Mouse (Mus musculus) spleen, adult 2 months (tissue): Measurements from ENCODE around the gene Plekhm1. TPM values are rescaled to one million over a fixed set of nuclear protein-coding genes. Genes with fewer than 3 reads are reported as not detected.

Experiments used
- DNase-seq, 2 experiments: peaks; one replicate each; pipeline versions ENCODE4 v3.0.0 to v3.0.0-alpha.2; 2012 to 2021; ENCODE audit warnings: low spot score in 2 of 2, low read depth in 1 of 2
- H3K27ac ChIP-seq: fragments of 200-500 bp; 2 replicates; pipeline ENCODE4 v1.5.1; 2012; ENCODE audit warnings: low read length, inconsistent platforms; ENCODE audit not compliant: insufficient read depth
- H3K27me3 ChIP-seq: fragments of 200-500 bp; 2 replicates; pipeline ENCODE4 v1.6.1; 2012; ENCODE audit warnings: mild to moderate bottlenecking, moderate library complexity, low read length, inconsistent platforms; ENCODE audit not compliant: control insufficient read depth, insufficient read depth
- H3K36me3 ChIP-seq: fragments of 200-500 bp; 2 replicates; pipeline ENCODE4 v1.6.1; 2012; ENCODE audit warnings: mild to moderate bottlenecking, low read length, inconsistent platforms; ENCODE audit not compliant: control insufficient read depth, insufficient read depth
- H3K4me1 ChIP-seq: fragments of 200-500 bp; 2 replicates; pipeline ENCODE4 v1.6.1; 2011; ENCODE audit warnings: inconsistent platforms; ENCODE audit not compliant: control insufficient read depth, insufficient read depth, insufficient read length
- H3K4me3 ChIP-seq: fragments of 200-500 bp; 2 replicates; pipeline ENCODE4 v1.5.1; 2011; ENCODE audit warnings: mild to moderate bottlenecking, inconsistent platforms; ENCODE audit not compliant: insufficient read depth, insufficient read length; ENCODE audit errors: extremely low read depth
- CTCF ChIP-seq: fragments of 200-500 bp; IDR thresholded peaks from 2 replicates; pipeline ENCODE4 v1.5.1; 2011; ENCODE audit warnings: mild to moderate bottlenecking, inconsistent platforms; ENCODE audit not compliant: insufficient read depth, insufficient read length, insufficient replicate concordance; ENCODE audit errors: extremely low read depth
- POLR2A ChIP-seq: fragments of 200-500 bp; IDR thresholded peaks from 2 replicates; pipeline ENCODE4 v1.6.1; 2011; ENCODE audit warnings: low read depth, low read length, inconsistent platforms
- WGBS: fragments of 180-500 bp; shearing (Covaris S2); methylation state at CpG from one replicate; pipeline ENCODE4 v1.1.7; 2018; 5-methylcytosine and 5-hydroxymethylcytosine counted together
- polyA plus RNA-seq: library from polyadenylated mRNA; depleted of rRNA; stranded (reverse); fragments of >200 nt; gene quantifications from 2 replicates; pipeline ENCODE4 v1.2.3, GENCODE M21; 2012

Gene Plekhm1
- polyA plus RNA-seq, 1 experiment: 26.8 TPM

DNA sequence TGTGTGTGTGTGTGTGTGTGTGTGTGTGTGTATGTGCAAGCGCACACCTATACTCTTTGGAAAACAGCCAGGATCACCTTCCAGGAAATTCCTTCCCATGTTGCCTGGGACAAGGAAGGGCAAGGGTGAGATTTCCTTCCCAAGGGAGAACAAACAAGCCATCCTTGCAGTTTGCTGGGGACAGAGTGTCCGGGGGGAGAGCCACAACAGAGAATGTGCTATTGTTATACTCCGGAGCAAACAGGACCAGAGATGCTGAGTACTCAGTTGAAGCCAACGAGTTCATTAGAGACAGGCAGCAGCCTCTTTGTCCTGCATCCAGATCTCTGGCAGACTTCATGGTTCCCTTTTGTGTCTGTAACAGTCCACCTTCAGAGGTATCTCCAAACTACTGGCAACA is 54.2 kb downstream of the Plekhm1 start:
- no peak for DNase-seq
- no peaks in the 10 kb centered on the region for H3K36me3 ChIP-seq
- 90% methylated on average over 4 of the region's 4 CpGs for WGBS
- H3K4me3 ChIP-seq: no peak overlapping the region
- H3K27me3 ChIP-seq: peaks cover 2% of the 10 kb centered on the region; the same call in 1 of the 2 replicates
- H3K4me1 ChIP-seq: peaks cover 30% of the 10 kb centered on the region
- TF ChIP-seq CTCF (no peak), POLR2A (no peak)
- H3K27ac ChIP-seq: no peak overlapping the region

DNA sequence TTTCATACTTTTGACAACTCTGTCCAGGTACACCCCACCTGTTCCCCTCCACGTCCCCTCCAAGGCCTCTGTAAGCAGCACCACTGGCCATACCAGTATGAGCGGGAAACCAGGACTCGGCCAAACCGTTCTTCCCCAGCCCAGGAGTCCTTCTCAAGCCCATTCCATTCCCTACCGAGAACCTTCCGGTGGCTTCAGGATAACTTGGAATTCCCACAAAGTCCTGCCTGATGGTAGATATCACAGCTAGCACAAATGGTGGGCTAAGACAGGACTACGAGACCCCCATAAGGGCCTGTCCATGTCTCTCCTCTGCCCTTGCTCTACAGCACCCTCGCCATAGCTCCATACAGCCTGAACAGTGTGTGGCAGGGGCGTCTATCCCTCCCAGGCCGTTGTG is 54.8 kb downstream of the Plekhm1 start:
- WGBS: 90% methylated on average over 10 of the region's 10 CpGs
- Histone ChIP-seq H3K4me3 (no peak overlapping the region), H3K4me1 (peaks cover 29% of the 10 kb centered on the region), H3K36me3 (no peaks in the 10 kb centered on the region), H3K27ac (no peak overlapping the region), H3K27me3 (peaks cover 2% of the 10 kb centered on the region; the same call in 1 of the 2 replicates)
- DNase-seq: no peak
- TF ChIP-seq POLR2A (no peak), CTCF (no peak)

DNA sequence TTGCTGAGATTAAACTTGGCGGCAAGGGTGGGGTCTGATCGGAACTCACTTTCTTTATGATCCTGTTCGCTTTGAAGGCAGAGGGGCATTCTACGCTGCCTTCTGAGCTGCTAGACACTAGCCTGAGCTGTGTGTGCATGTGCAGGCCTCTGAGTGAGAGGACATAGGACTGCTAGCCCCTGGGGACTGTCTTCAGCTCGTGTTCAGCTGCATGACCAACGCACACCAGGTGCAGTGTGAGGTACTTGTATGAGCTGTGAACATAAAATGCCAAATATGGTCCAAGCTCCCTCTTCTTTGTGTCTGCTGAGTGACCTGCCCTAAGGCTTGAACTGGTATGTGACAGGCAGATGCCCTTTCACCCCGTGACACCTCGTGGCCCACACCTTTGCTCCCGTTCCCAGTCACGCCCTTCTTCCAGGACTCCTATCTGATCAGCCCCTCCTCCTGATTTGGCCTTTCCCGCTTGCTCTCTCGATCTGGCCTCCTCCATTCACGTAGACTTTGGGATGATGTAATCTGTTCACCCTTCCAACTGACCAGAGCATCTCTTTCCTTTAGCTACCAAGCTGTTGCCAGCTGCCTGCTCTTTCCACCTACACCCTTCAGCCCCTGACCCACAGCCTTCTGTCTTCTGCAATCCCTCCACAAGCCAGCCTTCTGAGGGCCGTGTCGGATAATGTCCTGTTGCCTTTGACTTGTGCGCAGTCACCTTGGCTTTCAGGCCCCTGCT is 55.4 kb downstream of the Plekhm1 start:
- Histone ChIP-seq H3K27ac (no peak overlapping the region), H3K4me1 (peaks cover 25% of the 10 kb centered on the region), H3K27me3 (peaks cover 2% of the 10 kb centered on the region; the same call in 1 of the 2 replicates), H3K4me3 (no peak overlapping the region), H3K36me3 (no peaks in the 10 kb centered on the region)
- WGBS: 83% methylated on average over 16 of the region's 16 CpGs
- DNase-seq: no peak
- TF ChIP-seq CTCF: no peak
- TF ChIP-seq POLR2A: no peak

DNA sequence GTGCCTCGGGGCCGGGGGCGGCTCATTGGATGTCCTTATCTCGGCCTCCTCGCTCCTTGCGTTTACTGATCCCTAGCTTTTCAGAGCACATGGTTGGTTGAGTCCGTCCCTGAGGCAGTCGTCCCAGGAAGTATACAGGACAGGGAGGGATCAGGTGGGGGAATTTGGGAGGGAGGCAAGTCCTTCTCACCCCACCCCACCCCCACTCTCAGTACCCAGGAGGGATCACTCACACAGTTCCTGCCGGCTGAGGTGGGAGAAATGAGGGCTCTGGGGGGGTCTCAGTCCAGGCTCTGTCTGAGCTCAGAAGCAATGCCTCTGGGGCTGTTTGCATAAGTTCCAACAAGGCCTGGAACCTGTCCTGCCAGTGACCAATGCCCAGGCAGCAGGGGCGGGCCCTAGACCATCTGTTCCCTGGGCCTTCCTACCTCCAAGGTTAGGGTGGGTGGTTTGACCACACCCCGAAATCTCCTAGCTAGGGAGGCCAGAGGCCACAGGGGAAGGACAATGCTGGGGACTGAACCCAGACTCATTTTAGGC is 56.4 kb downstream of the Plekhm1 start:
- WGBS: 86% methylated on average over 11 of the region's 11 CpGs
- TF ChIP-seq CTCF (no peak), POLR2A (no peak)
- Histone ChIP-seq H3K27me3 (peaks cover 2% of the 10 kb centered on the region; the same call in 1 of the 2 replicates), H3K27ac (0 out of 2 replicates have a peak overlapping the region, but pooled peaks have one; percentile 4), H3K4me1 (peaks cover 17% of the 10 kb centered on the region), H3K36me3 (no peaks in the 10 kb centered on the region), H3K4me3 (no peak overlapping the region)
- no peak for DNase-seq

DNA sequence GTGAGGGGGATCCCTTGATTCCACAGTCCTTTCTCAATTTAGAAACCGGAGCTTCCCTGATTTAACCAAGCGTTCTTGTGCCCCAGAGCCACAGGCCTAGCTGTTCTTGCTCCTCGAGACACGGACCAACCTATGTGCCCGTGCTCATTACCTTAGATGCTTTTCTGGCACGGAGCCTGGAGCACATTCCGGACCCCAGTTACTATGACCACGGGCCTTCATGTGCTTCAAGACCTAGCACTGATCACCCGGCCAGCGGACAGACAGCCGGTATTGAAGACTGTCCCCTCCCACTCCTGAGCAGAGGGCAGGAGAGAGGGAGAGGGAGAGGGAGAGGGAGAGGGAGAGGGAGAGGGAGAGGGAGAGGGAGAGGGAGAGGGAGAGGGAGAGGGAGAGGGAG is 57.2 kb downstream of the Plekhm1 start:
- no peak for DNase-seq
- no peak overlapping the region for H3K27ac ChIP-seq

DNA sequence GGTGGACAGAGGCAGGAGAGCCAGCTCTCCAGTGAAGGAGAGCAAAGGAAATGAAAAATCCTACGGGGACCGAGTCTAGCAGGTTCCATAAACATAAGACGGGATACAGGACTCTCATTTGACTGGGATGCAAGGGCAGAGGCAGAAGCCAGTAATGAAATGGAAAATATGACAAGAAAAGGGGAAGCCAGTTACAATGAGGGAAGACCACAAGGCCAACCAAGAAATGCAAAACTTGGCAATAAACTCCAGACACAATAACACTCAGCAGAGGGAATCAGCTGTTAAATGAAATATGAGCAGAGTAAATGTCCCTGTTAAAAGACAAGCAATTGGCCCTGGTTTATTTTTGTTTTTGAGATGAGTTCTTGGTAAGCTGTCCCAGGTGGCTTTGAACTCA is 58.5 kb downstream of the Plekhm1 start:
- 61% methylated on average over 3 of the region's 3 CpGs for WGBS
- no peak overlapping the region for H3K4me3 ChIP-seq
- no peak for DNase-seq
- H3K27ac ChIP-seq: no peak overlapping the region
- 0 out of 2 replicates have a peak, but pooled peaks cover 4% of the 10 kb centered on the region for H3K4me1 ChIP-seq
- no peak for TF ChIP-seq POLR2A
- TF ChIP-seq CTCF: no peak
- H3K27me3 ChIP-seq: no peaks in the 10 kb centered on the region; the same call in 1 of the 2 replicates
- H3K36me3 ChIP-seq: peaks cover 3% of the 10 kb centered on the region

More for the DNA sequence above, 57.2 kb downstream of the Plekhm1 start:
- H3K27me3 ChIP-seq: no peaks in the 10 kb centered on the region; the same call in 1 of the 2 replicates
- 84% methylated on average over 11 of the region's 11 CpGs for WGBS
- no peaks in the 10 kb centered on the region for H3K36me3 ChIP-seq
- peaks cover 9% of the 10 kb centered on the region for H3K4me1 ChIP-seq
- H3K4me3 ChIP-seq: no peak overlapping the region
- TF ChIP-seq CTCF (no peak), POLR2A (no peak)
